Mouse (Mus musculus): Measurements from ENCODE around the gene Tlr2. TPM values are rescaled to one million over a fixed set of nuclear protein-coding genes. Genes with fewer than 3 reads are reported as not detected.

Tlr2 gene
- polyA plus RNA-seq, 1 experiment = 10.0 TPM

DNA sequence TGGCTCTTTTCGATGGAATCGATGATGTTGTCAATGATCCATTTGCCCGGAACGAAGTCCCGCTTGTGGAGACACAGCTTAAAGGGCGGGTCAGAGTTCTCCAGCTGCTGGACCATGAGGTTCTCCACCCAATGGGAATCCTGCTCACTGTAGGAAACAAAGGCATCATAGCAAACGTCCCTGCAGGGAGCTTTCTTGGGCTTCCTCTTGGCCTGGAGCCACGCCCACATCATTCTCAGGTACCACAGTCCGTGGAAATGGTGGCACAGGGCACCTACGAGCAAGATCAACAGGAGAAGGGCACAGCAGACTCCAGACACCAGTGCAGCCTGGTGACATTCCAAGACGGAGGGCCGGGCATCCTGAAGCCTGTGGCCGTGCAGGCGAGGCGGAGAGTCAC, 4.9 kb downstream of the Tlr2 start:
- TF ChIP-seq CTCF (IDR thresholded peaks at IDR 0.05; ENCODE audit: insufficient read depth, low read length) (no peak), POLR2A (IDR thresholded peaks at IDR 0.05; ENCODE audit: borderline replicate concordance, extremely low read depth, low read depth, low read length) (no peak)
- WGBS = 82% methylated on average over 15 of the region's 15 CpGs
- no peak for DNase-seq
- H3K4me3 ChIP-seq (replicated peaks; ENCODE audit: extremely low read depth, low read depth, low read length) = no peak overlapping the region
- H3K4me1 ChIP-seq (ENCODE audit: control insufficient read depth, insufficient read depth, low read length) = no peaks in the 10 kb centered on the region

DNA sequence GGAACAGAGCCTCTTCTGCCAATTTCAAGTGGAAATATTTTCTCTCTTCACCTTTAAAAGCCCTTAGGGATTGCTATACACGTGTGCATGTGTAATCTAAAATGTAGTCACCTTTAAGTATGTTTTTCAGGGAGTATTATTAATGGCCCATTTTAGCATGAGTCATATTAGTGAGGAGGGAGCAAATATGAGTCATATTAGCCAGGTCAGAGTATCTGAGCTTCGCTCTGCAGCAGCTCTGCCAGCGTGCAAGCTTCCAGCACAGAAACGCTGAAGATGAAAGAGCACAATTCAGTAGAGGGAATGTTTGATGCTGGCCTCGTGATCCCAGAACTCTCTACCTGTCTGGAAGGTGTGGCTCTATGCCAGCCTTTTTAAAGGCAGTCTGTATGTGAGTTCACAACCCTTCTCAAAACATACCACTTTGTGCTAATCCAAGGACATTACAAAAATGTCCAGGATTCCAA, 13.4 kb downstream of the Tlr2 start:
- Histone ChIP-seq H3K4me1 (ENCODE audit: control insufficient read depth, insufficient read depth, low read length) (no peaks in the 10 kb centered on the region), H3K4me3 (replicated peaks; ENCODE audit: extremely low read depth, low read depth, low read length) (no peak overlapping the region)
- no peak for DNase-seq
- 31% methylated on average over 5 of the region's 5 CpGs for WGBS
- no peak for TF ChIP-seq POLR2A (IDR thresholded peaks at IDR 0.05; ENCODE audit: borderline replicate concordance, extremely low read depth, low read depth, low read length)
- TF ChIP-seq CTCF (IDR thresholded peaks at IDR 0.05; ENCODE audit: insufficient read depth, low read length) = no peak

DNA sequence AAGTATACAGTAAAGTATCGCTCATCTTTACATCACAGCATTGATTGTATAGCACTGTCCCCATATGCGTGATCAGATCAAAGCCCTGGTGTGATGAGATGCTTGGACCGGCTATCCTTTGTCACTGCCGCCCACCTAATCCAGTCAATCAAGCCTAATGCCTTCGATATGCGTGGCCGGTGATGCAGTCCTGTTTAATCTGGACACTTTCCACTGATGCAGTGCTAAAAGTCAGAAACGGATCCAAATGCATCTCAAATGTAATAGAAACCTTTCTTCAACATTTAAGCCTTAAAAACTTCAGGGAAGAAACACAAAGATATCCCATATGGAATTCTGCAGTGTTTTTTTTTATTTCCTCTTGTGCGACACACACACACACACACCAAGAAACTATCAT, 13.9 kb downstream of the Tlr2 start:
- Histone ChIP-seq H3K4me1 (ENCODE audit: control insufficient read depth, insufficient read depth, low read length) (no peaks in the 10 kb centered on the region), H3K4me3 (replicated peaks; ENCODE audit: extremely low read depth, low read depth, low read length) (no peak overlapping the region)
- TF ChIP-seq POLR2A (IDR thresholded peaks at IDR 0.05; ENCODE audit: borderline replicate concordance, extremely low read depth, low read depth, low read length) (no peak), CTCF (IDR thresholded peaks at IDR 0.05; ENCODE audit: insufficient read depth, low read length) (no peak)
- whole genome bisulfite sequencing = 75% methylated on average over 9 of the region's 9 CpGs
- no peak for DNase-seq

DNA sequence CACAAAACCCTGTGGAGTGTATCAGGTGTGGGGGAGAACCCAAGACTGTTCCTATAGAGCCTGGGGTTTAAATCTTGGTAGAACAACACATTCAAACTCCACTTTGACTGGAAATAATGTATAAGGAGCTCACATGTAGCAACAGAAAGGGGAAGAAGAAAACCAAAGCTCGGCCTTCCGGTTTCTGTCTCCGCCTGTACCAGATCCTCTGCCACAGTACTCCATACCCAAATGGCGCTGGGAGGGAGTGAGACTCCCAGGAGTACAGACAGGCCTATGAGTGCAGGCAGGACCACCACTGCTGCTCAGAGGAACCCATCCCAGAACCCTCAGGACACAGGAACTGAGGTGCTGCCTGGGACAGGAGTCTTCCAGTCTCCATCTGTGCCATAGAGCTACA, 17.8 kb downstream of the Tlr2 start:
- TF ChIP-seq POLR2A (IDR thresholded peaks at IDR 0.05; ENCODE audit: borderline replicate concordance, extremely low read depth, low read depth, low read length) = no peak
- TF ChIP-seq CTCF (IDR thresholded peaks at IDR 0.05; ENCODE audit: insufficient read depth, low read length) = no peak
- H3K4me1 ChIP-seq (ENCODE audit: control insufficient read depth, insufficient read depth, low read length) = no peaks in the 10 kb centered on the region
- H3K4me3 ChIP-seq (replicated peaks; ENCODE audit: extremely low read depth, low read depth, low read length) = no peak overlapping the region
- no peak for DNase-seq
- WGBS = 86% methylated on average over 4 of the region's 4 CpGs

DNA sequence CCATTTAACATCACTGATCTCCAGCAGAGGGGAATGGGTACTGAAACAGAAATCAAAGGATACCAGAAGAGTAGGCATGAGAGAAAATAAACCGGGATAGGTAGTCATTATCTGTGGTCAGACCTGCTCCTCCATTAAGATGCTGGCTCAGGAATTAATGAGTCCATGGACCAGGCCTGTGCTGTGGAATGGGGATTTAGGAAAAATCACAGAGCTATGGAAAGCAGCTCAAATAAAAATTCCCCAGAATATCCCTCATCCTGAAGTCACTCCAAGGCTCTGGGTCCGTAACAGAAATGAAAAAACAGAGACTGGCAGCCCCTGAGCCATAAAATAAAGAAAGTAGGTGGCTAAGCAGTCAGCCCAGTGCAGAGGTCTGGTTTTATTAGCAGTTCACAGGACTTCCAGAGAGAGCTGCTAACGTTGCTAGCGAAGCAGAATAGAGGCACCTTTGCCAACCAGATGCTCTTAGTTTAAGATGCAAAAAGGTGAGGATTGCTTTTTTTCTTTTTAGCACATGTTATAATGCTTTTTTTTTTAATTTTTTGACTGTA, 25.1 kb downstream of the Tlr2 start:
- TF ChIP-seq POLR2A (IDR thresholded peaks at IDR 0.05; ENCODE audit: borderline replicate concordance, extremely low read depth, low read depth, low read length) (no peak), CTCF (IDR thresholded peaks at IDR 0.05; ENCODE audit: insufficient read depth, low read length) (no peak)
- Histone ChIP-seq H3K4me3 (replicated peaks; ENCODE audit: extremely low read depth, low read depth, low read length) (no peak overlapping the region), H3K4me1 (ENCODE audit: control insufficient read depth, insufficient read depth, low read length) (no peaks in the 10 kb centered on the region; the same call in 1 of the 2 replicates)
- WGBS = 88% methylated on average over 4 of the region's 4 CpGs
- no peak for DNase-seq

DNA sequence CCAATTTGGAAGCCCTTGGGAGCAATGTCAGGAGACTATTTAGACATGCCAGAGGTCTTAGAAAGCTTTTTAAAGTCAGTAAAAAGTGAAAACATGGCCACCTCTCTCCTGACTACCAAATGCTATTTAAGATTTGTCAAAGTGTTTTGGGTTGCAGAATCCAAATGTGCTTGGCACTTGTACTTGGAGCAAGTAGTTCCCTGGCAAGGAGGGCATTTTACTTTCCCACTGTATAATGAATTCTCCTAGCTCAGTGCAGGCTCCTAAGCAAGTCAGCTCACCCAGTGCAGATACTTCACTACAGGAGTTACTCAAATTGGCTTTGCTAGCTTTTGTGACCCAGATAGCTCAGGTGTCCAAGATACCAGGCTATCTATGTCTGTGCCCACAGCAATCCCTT, 28.7 kb downstream of the Tlr2 start:
- TF ChIP-seq POLR2A (IDR thresholded peaks at IDR 0.05; ENCODE audit: borderline replicate concordance, extremely low read depth, low read depth, low read length) = no peak
- no peak for TF ChIP-seq CTCF (IDR thresholded peaks at IDR 0.05; ENCODE audit: insufficient read depth, low read length)
- no peaks in the 10 kb centered on the region; the same call in 1 of the 2 replicates for H3K4me1 ChIP-seq (ENCODE audit: control insufficient read depth, insufficient read depth, low read length)
- H3K4me3 ChIP-seq (replicated peaks; ENCODE audit: extremely low read depth, low read depth, low read length) = no peak overlapping the region
- DNase-seq = no peak

DNA sequence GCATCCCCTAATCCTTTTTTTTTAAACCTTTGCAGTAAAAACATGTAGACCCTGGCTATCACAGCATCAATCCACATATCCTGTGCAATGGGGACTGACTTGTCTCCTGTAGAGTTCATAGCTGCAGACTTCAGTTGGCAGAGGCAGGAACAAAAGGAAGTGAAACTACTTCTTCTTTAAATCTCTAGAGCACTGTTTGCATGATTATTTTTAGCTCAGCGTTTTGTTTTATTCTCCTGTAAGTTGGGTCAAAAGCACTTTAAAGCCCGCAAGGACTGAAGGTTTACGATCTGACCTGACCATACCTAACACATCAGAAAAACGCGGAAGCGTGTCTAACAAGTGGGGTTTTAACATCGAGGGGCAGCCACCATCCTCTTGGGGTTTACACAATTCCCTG, 29.6 kb downstream of the Tlr2 start:
- no peaks in the 10 kb centered on the region; the same call in 1 of the 2 replicates for H3K4me1 ChIP-seq (ENCODE audit: control insufficient read depth, insufficient read depth, low read length)
- DNase-seq = no peak
- TF ChIP-seq POLR2A (IDR thresholded peaks at IDR 0.05; ENCODE audit: borderline replicate concordance, extremely low read depth, low read depth, low read length) (no peak), CTCF (IDR thresholded peaks at IDR 0.05; ENCODE audit: insufficient read depth, low read length) (no peak)
- 37% methylated on average over 7 of the region's 7 CpGs for WGBS
- H3K4me3 ChIP-seq (replicated peaks; ENCODE audit: extremely low read depth, low read depth, low read length) = no peak overlapping the region

DNA sequence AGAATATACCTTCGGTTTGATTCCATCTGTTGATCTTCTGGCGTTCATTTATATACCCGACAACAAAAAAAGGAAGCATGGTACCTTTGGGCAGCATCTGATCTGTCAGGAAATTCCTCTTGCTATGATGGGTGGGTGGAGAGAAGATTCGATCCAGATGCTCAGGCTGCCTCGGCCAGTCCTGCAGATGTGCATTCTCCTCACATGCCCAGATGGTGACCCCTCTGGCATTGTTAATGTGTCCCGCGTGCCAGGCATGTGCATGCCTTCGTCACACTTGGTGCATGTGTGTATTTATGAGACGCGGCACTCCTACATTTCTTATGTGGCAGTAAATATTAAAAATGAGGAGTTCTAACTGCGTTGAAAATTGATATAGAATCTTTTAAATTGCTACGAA, 33.1 kb downstream of the Tlr2 start:
- 82% methylated on average over 12 of the region's 12 CpGs for WGBS
- H3K4me3 ChIP-seq (replicated peaks; ENCODE audit: extremely low read depth, low read depth, low read length) = no peak overlapping the region
- TF ChIP-seq POLR2A (IDR thresholded peaks at IDR 0.05; ENCODE audit: borderline replicate concordance, extremely low read depth, low read depth, low read length) = no peak
- no peak for TF ChIP-seq CTCF (IDR thresholded peaks at IDR 0.05; ENCODE audit: insufficient read depth, low read length)
- H3K4me1 ChIP-seq (ENCODE audit: control insufficient read depth, insufficient read depth, low read length) = no peaks in the 10 kb centered on the region; the same call in 1 of the 2 replicates
- DNase-seq = no peak

DNA sequence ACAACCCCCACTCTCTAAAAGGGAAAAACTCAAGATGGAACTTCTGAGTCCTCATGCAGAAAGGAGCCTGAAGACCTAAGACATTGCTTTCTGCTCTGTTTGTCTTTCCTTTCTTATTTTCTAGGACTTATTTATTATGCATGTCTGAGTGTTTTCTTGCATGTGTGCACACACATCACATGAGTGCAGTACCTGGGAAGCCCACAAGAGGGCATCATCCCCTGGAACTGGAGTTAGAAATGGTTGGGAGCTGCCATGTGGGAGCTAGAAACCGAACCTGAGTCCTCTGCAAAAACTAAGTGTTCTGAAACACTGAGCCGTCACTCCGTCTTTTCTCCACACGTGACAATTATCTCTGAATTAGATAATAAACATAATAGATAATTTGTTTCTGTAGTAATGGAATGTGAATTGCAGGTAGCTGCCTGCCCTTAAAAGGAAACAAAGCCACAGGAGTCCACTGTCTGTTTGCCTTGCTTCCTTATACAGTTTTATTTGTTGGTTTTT, 39.9 kb downstream of the Tlr2 start:
- 97% methylated on average over 4 of the region's 4 CpGs for WGBS
- H3K4me1 ChIP-seq (ENCODE audit: control insufficient read depth, insufficient read depth, low read length) = no peaks in the 10 kb centered on the region
- TF ChIP-seq CTCF (IDR thresholded peaks at IDR 0.05; ENCODE audit: insufficient read depth, low read length) (no peak), POLR2A (IDR thresholded peaks at IDR 0.05; ENCODE audit: borderline replicate concordance, extremely low read depth, low read depth, low read length) (no peak)
- H3K4me3 ChIP-seq (replicated peaks; ENCODE audit: extremely low read depth, low read depth, low read length) = no peak overlapping the region
- DNase-seq = no peak

DNA sequence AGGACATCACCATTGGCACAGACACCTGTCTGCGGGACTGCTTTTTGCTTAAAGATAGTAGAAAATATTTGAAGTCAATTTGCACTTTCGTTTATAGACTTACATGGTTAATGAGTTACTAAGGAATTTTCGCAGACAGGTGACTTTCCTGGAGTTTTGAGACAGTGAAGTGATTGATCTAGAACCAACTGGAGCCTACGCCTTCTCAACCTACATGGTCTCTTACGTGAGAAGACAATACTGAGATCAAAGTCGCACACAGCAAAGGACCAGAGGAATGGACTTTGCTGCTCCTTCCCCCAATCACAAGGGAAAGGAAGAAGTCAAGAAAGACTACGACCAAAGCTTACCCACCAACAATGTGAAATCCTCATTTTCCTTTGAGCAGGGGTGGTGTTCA, 42.1 kb downstream of the Tlr2 start:
- no peak overlapping the region for H3K4me3 ChIP-seq (replicated peaks; ENCODE audit: extremely low read depth, low read depth, low read length)
- WGBS = 79% methylated on average over 7 of the region's 7 CpGs
- H3K4me1 ChIP-seq (ENCODE audit: control insufficient read depth, insufficient read depth, low read length) = no peaks in the 10 kb centered on the region
- no peak for TF ChIP-seq POLR2A (IDR thresholded peaks at IDR 0.05; ENCODE audit: borderline replicate concordance, extremely low read depth, low read depth, low read length)
- no peak for TF ChIP-seq CTCF (IDR thresholded peaks at IDR 0.05; ENCODE audit: insufficient read depth, low read length)
- DNase-seq = no peak
